Mouse (Mus musculus): Measurements from ENCODE around the gene Tbc1d13.

The Tbc1d13 gene

GRCm38 (mm10) chr2:30133613-30134377, at the start of gene Tbc1d13:
TSS of gene Tbc1d13 (plus strand) at chr2:30133746.
- DNase-seq: peak; percentile 100

GRCm38 (mm10) chr2:30084113-30084512, 49.4 kb upstream of the Tbc1d13 start:
- no peak for DNase-seq

- no peak for DNase-seq
Observed at GRCm38 (mm10) chr2:30084632-30085031, 48.9 kb upstream of the Tbc1d13 start.

- no peak for DNase-seq
Observed at GRCm38 (mm10) chr2:30087310-30087709, 46.2 kb upstream of the Tbc1d13 start.

- DNase-seq: no peak
Observed at GRCm38 (mm10) chr2:30091521-30091920, 42.0 kb upstream of the Tbc1d13 start.

GRCm38 (mm10) chr2:30092280-30092918, 41.1 kb upstream of the Tbc1d13 start:
- no peak for DNase-seq

- DNase-seq: peak; percentile 98
Observed at GRCm38 (mm10) chr2:30093471-30094207, 39.9 kb upstream of the Tbc1d13 start, which contains the start of gene Zdhhc12. TSS of gene Zdhhc12 (minus strand) at chr2:30093648.

- no peak for DNase-seq
Observed at GRCm38 (mm10) chr2:30094208-30094588, 39.3 kb upstream of the Tbc1d13 start.

GRCm38 (mm10) chr2:30095882-30096527, 37.5 kb upstream of the Tbc1d13 start:
- peak; percentile 81 for DNase-seq

GRCm38 (mm10) chr2:30100214-30100613, 33.3 kb upstream of the Tbc1d13 start:
- no peak for DNase-seq

- peak; percentile 71 for DNase-seq
Observed at GRCm38 (mm10) chr2:30106364-30106763, 27.2 kb upstream of the Tbc1d13 start.

GRCm38 (mm10) chr2:30107646-30108045, 25.9 kb upstream of the Tbc1d13 start:
- DNase-seq: no peak

- DNase-seq: no peak
Observed at GRCm38 (mm10) chr2:30108260-30108659, 25.3 kb upstream of the Tbc1d13 start.

GRCm38 (mm10) chr2:30111500-30111899, 22.0 kb upstream of the Tbc1d13 start:
- DNase-seq: no peak

GRCm38 (mm10) chr2:30112564-30112963, 21.0 kb upstream of the Tbc1d13 start:
- DNase-seq: no peak

GRCm38 (mm10) chr2:30119641-30120051, 13.9 kb upstream of the Tbc1d13 start:
- peak; percentile 30 for DNase-seq

- DNase-seq: no peak
Observed at GRCm38 (mm10) chr2:30120269-30120668, 13.3 kb upstream of the Tbc1d13 start.

GRCm38 (mm10) chr2:30122766-30123165, 10.8 kb upstream of the Tbc1d13 start:
- no peak for DNase-seq

GRCm38 (mm10) chr2:30123729-30124471, 9.6 kb upstream of the Tbc1d13 start:
- DNase-seq: no peak

GRCm38 (mm10) chr2:30124472-30125274, 8.9 kb upstream of the Tbc1d13 start, which contains the start of gene Zer1:
TSS of gene Zer1 (minus strand) at chr2:30124585.
- peak; percentile 98 for DNase-seq

- DNase-seq: peak; percentile 86
Observed at GRCm38 (mm10) chr2:30128789-30129188, 4.8 kb upstream of the Tbc1d13 start.
